Mouse (Mus musculus): ENCODE results near the gene Gm20824.
"Not testable (repeated sequence)": the region's sequence is repeated elsewhere in the genome, so short reads cannot be mapped to it uniquely, and the experiment has no call there.

Gene Gm20824

GRCm38 (mm10) chrY:8257607-8258006 is at the start of gene Gm20824:
Gm20824 (plus strand) TSS chrY:8257907.
- not testable (repeated sequence) for DNase-seq
